Mouse (Mus musculus): ENCODE data around the gene Dmrta1. TPM values are rescaled to one million over a fixed set of nuclear protein-coding genes. Genes with fewer than 3 reads are reported as not detected.
A peak's percentile ranks its signal among the peaks of the same experiment; 100 is the strongest.

Dmrta1 gene
- polyA plus RNA-seq, 1 experiment from 2014 or later, result 0.08 TPM

DNA sequence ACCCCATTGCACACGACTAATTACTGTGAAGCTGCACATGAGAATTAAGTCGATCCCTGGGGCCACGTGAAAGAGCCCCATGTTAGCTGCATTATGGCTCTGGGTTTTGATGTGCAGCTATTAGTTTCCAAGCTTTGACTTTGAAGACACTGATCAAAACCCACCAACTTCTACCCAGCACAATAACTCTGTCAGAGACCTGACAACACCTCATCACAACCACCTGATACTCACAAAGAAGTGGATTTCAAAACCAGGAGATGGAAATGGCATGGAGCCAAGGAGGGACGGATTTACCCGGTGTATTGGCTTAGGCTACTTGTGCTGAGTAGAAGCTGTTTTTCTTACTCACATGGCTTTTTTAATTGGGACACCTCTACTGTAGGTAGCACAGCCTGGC lies 523 bp upstream of the Dmrta1 start:
- Histone ChIP-seq H3K9ac (ENCODE audit: low read depth, low read length) (no peak overlapping the region), H3K27me3 (ENCODE audit: insufficient read depth, low read length) (no peaks in the 10 kb centered on the region), H3K27ac (no peak overlapping the region), H3K9me3 (replicated peaks; ENCODE audit: low read length) (no peaks in the 10 kb centered on the region), H3K4me2 (ENCODE audit: low read length) (no peak overlapping the region), H3K36me3 (ENCODE audit: insufficient read depth, low read length) (no peaks in the 10 kb centered on the region), H3K4me1 (replicated peaks; ENCODE audit: insufficient read depth, low read length) (no peaks in the 10 kb centered on the region), H3K4me3 (replicated peaks; ENCODE audit: low read depth, low read length) (no peak overlapping the region)
- no peak for TF ChIP-seq CTCF (IDR thresholded peaks at IDR 0.05; ENCODE audit: low read depth)
- whole genome bisulfite sequencing, result 67% methylated on average over 5 of the region's 5 CpGs
- DNase-seq (ENCODE audit: low spot score), result no peak
- no peak for ATAC-seq (replicated peaks; ENCODE audit: low FRiP score, low read depth)

GRCm38 (mm10) chr4:89687961-89688803 lies 8.9 kb downstream of the Dmrta1 start:
- no peaks in the 10 kb centered on the region for H3K36me3 ChIP-seq (ENCODE audit: insufficient read depth, low read length)
- TF ChIP-seq CTCF (IDR thresholded peaks at IDR 0.05; ENCODE audit: low read depth), result no peak
- ATAC-seq (replicated peaks; ENCODE audit: low FRiP score, low read depth) (peak; percentile 91), DNase-seq (ENCODE audit: low spot score) (peak; percentile 54)
- H3K4me1 ChIP-seq (replicated peaks; ENCODE audit: insufficient read depth, low read length), result no peaks in the 10 kb centered on the region
- H3K27me3 ChIP-seq (ENCODE audit: insufficient read depth, low read length), result peaks cover 34% of the 10 kb centered on the region
- peak overlapping the region; percentile 45 for H3K4me3 ChIP-seq (replicated peaks; ENCODE audit: low read depth, low read length)
- 1% methylated on average over 71 of the region's 78 CpGs for WGBS
- no peak overlapping the region for H3K27ac ChIP-seq
- no peaks in the 10 kb centered on the region for H3K9me3 ChIP-seq (replicated peaks; ENCODE audit: low read length)
- peak overlapping the region; percentile 8; the same call in 1 of the 2 replicates for H3K9ac ChIP-seq (ENCODE audit: low read depth, low read length)
- peak overlapping the region; percentile 69 for H3K4me2 ChIP-seq (ENCODE audit: low read length)

DNA sequence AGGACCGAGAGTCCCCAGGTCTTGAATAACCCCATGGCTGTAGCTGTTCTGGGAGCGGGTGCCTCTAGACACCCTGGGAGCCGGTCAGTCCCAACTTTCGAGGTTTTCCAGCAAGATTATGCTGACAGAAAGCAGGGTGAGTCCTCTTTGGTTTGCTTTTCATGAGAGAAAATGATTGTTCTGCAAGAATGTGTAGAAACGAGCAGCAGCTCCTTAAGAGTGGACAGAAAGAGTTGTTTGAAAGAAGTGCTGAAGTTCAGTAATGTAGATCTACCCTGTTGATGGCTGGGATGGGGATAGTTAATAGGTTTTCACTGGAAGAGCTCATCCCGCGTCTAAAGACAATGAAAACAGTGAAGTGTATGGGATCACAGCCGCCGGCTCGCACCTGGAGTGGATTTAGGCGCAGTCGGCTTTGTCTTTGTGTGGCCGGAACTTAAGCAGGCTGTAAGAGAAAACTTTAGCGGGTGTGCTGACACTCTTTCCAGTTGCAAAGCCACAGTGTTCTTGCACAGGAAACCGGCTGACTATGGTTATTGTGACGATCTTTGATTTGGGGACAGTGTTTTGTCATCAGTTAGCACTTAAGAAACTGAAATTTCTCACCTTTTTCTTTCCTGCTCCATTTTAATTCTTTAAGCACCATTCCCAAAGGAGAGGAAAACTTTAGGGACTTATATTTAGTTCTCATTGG lies 9.7 kb downstream of the Dmrta1 start:
- H3K9ac ChIP-seq (ENCODE audit: low read depth, low read length), result no peak overlapping the region
- no peak for ATAC-seq (replicated peaks; ENCODE audit: low FRiP score, low read depth)
- H3K9me3 ChIP-seq (replicated peaks; ENCODE audit: low read length), result no peaks in the 10 kb centered on the region
- H3K4me1 ChIP-seq (replicated peaks; ENCODE audit: insufficient read depth, low read length), result no peaks in the 10 kb centered on the region
- H3K4me3 ChIP-seq (replicated peaks; ENCODE audit: low read depth, low read length), result peak overlapping the region; percentile 45
- 3% methylated on average over 16 of the region's 16 CpGs for WGBS
- no peak for DNase-seq (ENCODE audit: low spot score)
- no peak overlapping the region for H3K27ac ChIP-seq
- no peaks in the 10 kb centered on the region for H3K36me3 ChIP-seq (ENCODE audit: insufficient read depth, low read length)
- peaks cover 34% of the 10 kb centered on the region for H3K27me3 ChIP-seq (ENCODE audit: insufficient read depth, low read length)
- TF ChIP-seq CTCF (IDR thresholded peaks at IDR 0.05; ENCODE audit: low read depth), result no peak
- peak overlapping the region; percentile 69 for H3K4me2 ChIP-seq (ENCODE audit: low read length)

DNA sequence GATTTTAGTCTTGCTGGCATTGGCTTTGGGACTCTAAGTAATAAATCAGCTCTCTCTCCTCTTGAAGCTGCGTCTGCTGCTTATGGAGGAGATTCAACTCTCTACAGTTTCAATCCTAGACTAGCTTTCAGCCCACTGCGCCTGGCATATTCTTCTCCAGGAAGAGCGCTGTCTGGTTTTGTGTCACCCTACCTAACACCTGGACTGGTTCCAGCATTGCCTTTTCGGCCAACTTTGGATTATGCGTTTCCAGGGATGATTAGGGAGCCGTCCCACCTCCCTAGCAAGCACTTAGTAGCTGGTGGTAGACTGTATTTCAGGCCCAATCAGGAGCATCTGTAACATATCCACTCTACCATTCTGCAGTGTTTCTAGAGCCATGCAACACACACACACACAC lies 12.7 kb downstream of the Dmrta1 start:
- no peak overlapping the region for H3K4me3 ChIP-seq (replicated peaks; ENCODE audit: low read depth, low read length)
- no peak overlapping the region for H3K9ac ChIP-seq (ENCODE audit: low read depth, low read length)
- 80% methylated on average over 6 of the region's 6 CpGs for WGBS
- peaks cover 29% of the 10 kb centered on the region for H3K27me3 ChIP-seq (ENCODE audit: insufficient read depth, low read length)
- no peaks in the 10 kb centered on the region for H3K36me3 ChIP-seq (ENCODE audit: insufficient read depth, low read length)
- no peaks in the 10 kb centered on the region for H3K4me1 ChIP-seq (replicated peaks; ENCODE audit: insufficient read depth, low read length)
- no peak overlapping the region for H3K4me2 ChIP-seq (ENCODE audit: low read length)
- no peak for ATAC-seq (replicated peaks; ENCODE audit: low FRiP score, low read depth)
- no peaks in the 10 kb centered on the region for H3K9me3 ChIP-seq (replicated peaks; ENCODE audit: low read length)
- no peak for TF ChIP-seq CTCF (IDR thresholded peaks at IDR 0.05; ENCODE audit: low read depth)
- no peak overlapping the region for H3K27ac ChIP-seq
- no peak for DNase-seq (ENCODE audit: low spot score)

- Histone ChIP-seq H3K9ac (ENCODE audit: low read depth, low read length) (no peak overlapping the region), H3K36me3 (ENCODE audit: insufficient read depth, low read length) (no peaks in the 10 kb centered on the region), H3K4me1 (replicated peaks; ENCODE audit: insufficient read depth, low read length) (no peaks in the 10 kb centered on the region), H3K4me2 (ENCODE audit: low read length) (no peak overlapping the region), H3K9me3 (replicated peaks; ENCODE audit: low read length) (no peaks in the 10 kb centered on the region), H3K4me3 (replicated peaks; ENCODE audit: low read depth, low read length) (no peak overlapping the region), H3K27ac (no peak overlapping the region), H3K27me3 (ENCODE audit: insufficient read depth, low read length) (peaks cover 21% of the 10 kb centered on the region)
- DNase-seq (ENCODE audit: low spot score), result peak; percentile 52
- WGBS, result 32% methylated on average over 1 of the region's 1 CpGs
- ATAC-seq (replicated peaks; ENCODE audit: low FRiP score, low read depth), result no peak
- TF ChIP-seq CTCF (IDR thresholded peaks at IDR 0.05; ENCODE audit: low read depth), result peak; percentile 66
Observed at GRCm38 (mm10) chr4:89692780-89693179, 13.5 kb downstream of the Dmrta1 start.

GRCm38 (mm10) chr4:89695589-89695988 lies 16.4 kb downstream of the Dmrta1 start:
- WGBS, result 73% methylated on average over 5 of the region's 5 CpGs
- peak; percentile 52 for TF ChIP-seq CTCF (IDR thresholded peaks at IDR 0.05; ENCODE audit: low read depth)
- H3K9me3 ChIP-seq (replicated peaks; ENCODE audit: low read length), result no peaks in the 10 kb centered on the region
- no peaks in the 10 kb centered on the region for H3K4me1 ChIP-seq (replicated peaks; ENCODE audit: insufficient read depth, low read length)
- H3K4me3 ChIP-seq (replicated peaks; ENCODE audit: low read depth, low read length), result no peak overlapping the region
- no peaks in the 10 kb centered on the region for H3K36me3 ChIP-seq (ENCODE audit: insufficient read depth, low read length)
- H3K27ac ChIP-seq, result no peak overlapping the region
- no peak overlapping the region for H3K9ac ChIP-seq (ENCODE audit: low read depth, low read length)
- no peak for DNase-seq (ENCODE audit: low spot score)
- ATAC-seq (replicated peaks; ENCODE audit: low FRiP score, low read depth), result no peak
- H3K4me2 ChIP-seq (ENCODE audit: low read length), result no peak overlapping the region
- no peaks in the 10 kb centered on the region for H3K27me3 ChIP-seq (ENCODE audit: insufficient read depth, low read length)
